Mouse (Mus musculus) CH12.LX (cell line): ENCODE results near the gene Mfsd4b5. TPM values are rescaled to one million over a fixed set of nuclear protein-coding genes. Genes with fewer than 3 reads are reported as not detected.
A peak's percentile ranks its signal among the peaks of the same experiment; 100 is the strongest.

Experiments used
- DNase-seq: peaks from one replicate; pipeline ENCODE4 v3.0.0-alpha.2; 2013; ENCODE audit errors: extremely low read depth
- H3K27ac ChIP-seq: 2 replicates; pipeline ENCODE4 v1.5.1; 2012; ENCODE audit warnings: low read depth, mild to moderate bottlenecking, control low read depth, moderate library complexity; ENCODE audit not compliant: insufficient read depth
- H3K27me3 ChIP-seq: replicated peaks from 2 replicates; pipeline ENCODE3; 2012; ENCODE audit warnings: inconsistent platforms
- H3K36me3 ChIP-seq, 2 experiments: replicated peaks in 1 of 2; 2 replicates each; pipeline versions ENCODE3 to v1.6.1; 2012; ENCODE audit warnings: inconsistent platforms in 1 of 2, low read length in 1 of 2, mild to moderate bottlenecking in 1 of 2, mixed read lengths in 1 of 2, moderate library complexity in 1 of 2; ENCODE audit not compliant: control insufficient read depth in 1 of 2, insufficient read depth in 1 of 2
- H3K4me1 ChIP-seq, 2 experiments: 2 replicates each; pipeline ENCODE4 v1.6.1; 2012; ENCODE audit warnings: inconsistent platforms in 1 of 2, moderate library complexity in 1 of 2; ENCODE audit not compliant: insufficient read depth in 2 of 2, control insufficient read depth in 1 of 2
- H3K4me2 ChIP-seq: 2 replicates; pipeline ENCODE4 v1.6.1; 2012; ENCODE audit warnings: low read depth, mild to moderate bottlenecking, control low read depth; ENCODE audit not compliant: poor library complexity, insufficient read depth, severe bottlenecking
- H3K4me3 ChIP-seq, 3 experiments: fragments of 150-350 bp in 1 of 3; sonication (generic) in 1 of 3; replicated peaks in 1 of 3; 2 replicates each; pipeline versions ENCODE3 to v1.5.1; 2011 to 2012; ENCODE audit warnings: low read depth in 2 of 3, low read length in 2 of 3, mild to moderate bottlenecking in 2 of 3, moderate library complexity in 2 of 3, control low read depth in 1 of 3, improper control_type of control experiment in 1 of 3, inconsistent platforms in 1 of 3, mixed read lengths in 1 of 3; ENCODE audit not compliant: poor library complexity in 1 of 3
- H3K79me2 ChIP-seq: replicated peaks from 2 replicates; pipeline ENCODE4 v1.6.1; 2012; ENCODE audit warnings: mild to moderate bottlenecking, moderate library complexity; ENCODE audit not compliant: control insufficient read depth, poor library complexity, insufficient read depth, severe bottlenecking; ENCODE audit errors: extremely low read depth
- H3K9ac ChIP-seq: 2 replicates; pipeline ENCODE4 v1.6.1; 2012; ENCODE audit warnings: low read depth, mild to moderate bottlenecking, control low read depth, moderate library complexity; ENCODE audit not compliant: insufficient read depth
- H3K9me3 ChIP-seq: replicated peaks from 2 replicates; pipeline ENCODE3; 2012; ENCODE audit warnings: low read length, inconsistent platforms, mixed read lengths
- BHLHE40 ChIP-seq: IDR thresholded peaks from 2 replicates; pipeline ENCODE4 v1.6.1; 2011; ENCODE audit warnings: mild to moderate bottlenecking, low read depth, low read length, improper control_type of control experiment
- CHD1 ChIP-seq: IDR thresholded peaks from 2 replicates; pipeline ENCODE4 v1.6.1; 2012; ENCODE audit warnings: low read depth, low read length, improper control_type of control experiment, inconsistent platforms
- CTCF ChIP-seq, 2 experiments: IDR thresholded peaks in 1 of 2; conservative IDR thresholded peaks in 1 of 2; 2 replicates each; pipeline ENCODE4 v1.5.1; 2011 to 2012; ENCODE audit warnings: low read depth in 2 of 2, low read length in 2 of 2, improper control_type of control experiment in 1 of 2, inconsistent platforms in 1 of 2, mild to moderate bottlenecking in 1 of 2, moderate library complexity in 1 of 2
- ELF1 ChIP-seq: IDR thresholded peaks from 2 replicates; pipeline ENCODE4 v1.6.1; 2014; ENCODE audit warnings: low read depth, mild to moderate bottlenecking, inconsistent platforms, low read length, improper control_type of control experiment
- ETS1 ChIP-seq: conservative IDR thresholded peaks from 2 replicates; pipeline ENCODE4 v1.6.1; 2012; ENCODE audit warnings: low read depth, mild to moderate bottlenecking, inconsistent platforms, low read length, improper control_type of control experiment, moderate library complexity
- GABPA ChIP-seq: IDR thresholded peaks from 2 replicates; pipeline ENCODE4 v1.6.1; 2012; ENCODE audit warnings: low read depth, low read length, improper control_type of control experiment, inconsistent platforms; ENCODE audit not compliant: insufficient replicate concordance
- HCFC1 ChIP-seq: IDR thresholded peaks from 2 replicates; pipeline ENCODE4 v1.6.1; 2012; ENCODE audit warnings: low read depth, mild to moderate bottlenecking, inconsistent platforms, low read length, improper control_type of control experiment
- IRF4 ChIP-seq: IDR thresholded peaks from 2 replicates; pipeline ENCODE4 v1.6.1; 2014; ENCODE audit warnings: low read depth, mild to moderate bottlenecking, inconsistent platforms, low read length, improper control_type of control experiment
- JUND ChIP-seq: conservative IDR thresholded peaks from 2 replicates; pipeline ENCODE4 v1.6.1; 2011; ENCODE audit warnings: low read depth, low read length, improper control_type of control experiment
- KAT2A ChIP-seq: IDR thresholded peaks from 2 replicates; pipeline ENCODE4 v1.6.1; 2012; ENCODE audit warnings: low read length, improper control_type of control experiment, inconsistent platforms; ENCODE audit not compliant: insufficient replicate concordance
- MAFK ChIP-seq: IDR thresholded peaks from 2 replicates; pipeline ENCODE4 v1.6.1; 2011; ENCODE audit warnings: low read length, improper control_type of control experiment; ENCODE audit not compliant: insufficient replicate concordance
- MEF2A ChIP-seq: IDR thresholded peaks from 2 replicates; pipeline ENCODE4 v1.6.1; 2014; ENCODE audit warnings: low read depth, mild to moderate bottlenecking, inconsistent platforms, low read length, improper control_type of control experiment, borderline replicate concordance
- NELFE ChIP-seq: IDR thresholded peaks from 2 replicates; pipeline ENCODE4 v1.6.1; 2011; ENCODE audit warnings: low read depth, low read length, improper control_type of control experiment
- NRF1 ChIP-seq: IDR thresholded peaks from 2 replicates; pipeline ENCODE4 v1.6.1; 2014; ENCODE audit warnings: low read depth, mild to moderate bottlenecking, inconsistent platforms, low read length, improper control_type of control experiment, moderate library complexity
- PAX5 ChIP-seq: IDR thresholded peaks from 2 replicates; pipeline ENCODE4 v1.6.1; 2012; ENCODE audit warnings: low read length, inconsistent platforms, mixed read lengths
- POLR2A ChIP-seq: IDR thresholded peaks from 2 replicates; pipeline ENCODE4 v1.6.1; 2011; ENCODE audit warnings: low read depth, mild to moderate bottlenecking, improper control_type of control experiment, low read length
- RAD21 ChIP-seq: IDR thresholded peaks from 2 replicates; pipeline ENCODE4 v1.6.1; 2011; ENCODE audit warnings: low read depth, mild to moderate bottlenecking, low read length, improper control_type of control experiment, moderate library complexity
- RCOR1 ChIP-seq: conservative IDR thresholded peaks from 2 replicates; pipeline ENCODE4 v1.6.1; 2012; ENCODE audit warnings: low read depth, mild to moderate bottlenecking, inconsistent platforms, low read length, improper control_type of control experiment
- SIN3A ChIP-seq: IDR thresholded peaks from 2 replicates; pipeline ENCODE4 v1.6.1; 2012; ENCODE audit warnings: low read length, improper control_type of control experiment, inconsistent platforms
- SMC3 ChIP-seq: IDR thresholded peaks from 2 replicates; pipeline ENCODE4 v1.6.1; 2011; ENCODE audit warnings: low read depth, low read length, improper control_type of control experiment
- TBP ChIP-seq: conservative IDR thresholded peaks from 2 replicates; pipeline ENCODE4 v1.6.1; 2011; ENCODE audit warnings: low read depth, low read length, improper control_type of control experiment
- UBTF ChIP-seq: IDR thresholded peaks from 2 replicates; pipeline ENCODE4 v1.6.1; 2012; ENCODE audit warnings: low read depth, mild to moderate bottlenecking, inconsistent platforms, low read length, improper control_type of control experiment, moderate library complexity
- USF1 ChIP-seq: IDR thresholded peaks from 2 replicates; pipeline ENCODE4 v1.6.1; 2014; ENCODE audit warnings: low read depth, mild to moderate bottlenecking, inconsistent platforms, low read length, improper control_type of control experiment
- USF2 ChIP-seq: conservative IDR thresholded peaks from 2 replicates; pipeline ENCODE4 v1.6.1; 2011; ENCODE audit warnings: low read depth, low read length, improper control_type of control experiment
- ZC3H11A ChIP-seq: IDR thresholded peaks from 2 replicates; pipeline ENCODE4 v1.6.1; 2012; ENCODE audit warnings: low read depth, mild to moderate bottlenecking, inconsistent platforms, low read length, improper control_type of control experiment
- ZMIZ1 ChIP-seq: IDR thresholded peaks from 2 replicates; pipeline ENCODE4 v1.6.1; 2012; ENCODE audit warnings: low read depth, mild to moderate bottlenecking, inconsistent platforms, low read length, improper control_type of control experiment
- ZNF384 ChIP-seq: IDR thresholded peaks from 2 replicates; pipeline ENCODE4 v1.6.1; 2012; ENCODE audit warnings: low read depth, low read length, improper control_type of control experiment, inconsistent platforms
- dilution Hi-C: fragments of 300-500 bp; cut with MboI; formaldehyde crosslinking; loops from 2 replicates; pipeline ENCODE4 v1.14.3; 2020; ENCODE audit warnings: low sequenced_read_pairs; ENCODE audit not compliant: extremely low pct_unique_long_range_greater_than_20kb, extremely low pct_ligation_motif_present
- in situ Hi-C: fragments of 300-500 bp; cut with MboI; formaldehyde crosslinking; loops from 3 replicates; pipeline ENCODE4 v1.14.3; 2019; ENCODE audit warnings: low sequenced_read_pairs, low pct_ligation_motif_present, low pct_unique_long_range_greater_than_20kb, mixed read lengths
- polyA plus RNA-seq: library from polyadenylated mRNA; unstranded; fragments of >175 nt; gene quantifications from 2 replicates; pipeline ENCODE4 v1.2.1, GENCODE M21; 2012; ENCODE audit warnings: low read depth; ENCODE audit not compliant: insufficient read length
- total RNA-seq, 2 experiments: library from RNA; depleted of rRNA; stranded (reverse); fragments of 300-350 nt in 1 of 2; fragments of >200 nt in 1 of 2; gene quantifications; 2 replicates each; pipeline ENCODE4 v1.2.3; 2012 to 2014

The Mfsd4b5 gene
- total and polyA plus RNA-seq, 3 experiments = not detected

DNA sequence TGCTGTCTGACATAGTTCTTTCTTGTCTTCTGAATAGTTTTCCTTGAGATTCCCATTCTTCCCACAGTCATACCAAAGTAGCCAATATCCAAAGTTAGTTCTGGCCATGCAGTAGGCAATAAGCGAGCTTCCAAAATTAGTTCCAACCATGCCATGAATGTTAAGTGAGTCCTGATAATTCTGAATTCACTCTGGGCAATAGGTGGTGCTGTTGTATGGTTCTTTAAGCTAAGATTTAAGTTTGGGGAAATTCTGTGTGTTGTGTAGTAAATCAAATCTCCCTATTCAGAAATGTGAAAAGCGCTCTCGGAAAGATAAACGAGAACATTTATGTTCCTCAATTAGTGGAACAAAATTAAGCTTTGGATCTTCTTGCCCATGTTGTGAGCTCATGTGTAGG, 28.2 kb downstream of the Mfsd4b5 start:
- DNase-seq = no peak
- Histone ChIP-seq H3K79me2 (no peaks in the 10 kb centered on the region), H3K36me3 (no peaks in the 10 kb centered on the region), H3K27ac (no peak overlapping the region), H3K4me3 (no peak overlapping the region), H3K4me1 (peaks cover 0 to 3% of the 10 kb centered on the region in 2 experiments; a peak in 1 of 4 replicates), H3K9ac (no peak overlapping the region), H3K27me3 (no peaks in the 10 kb centered on the region), H3K4me2 (no peak overlapping the region)
- dilution Hi-C loops (no loop called here), in situ Hi-C loops (no loop called here)
- TF ChIP-seq ELF1 (no peak), NRF1 (no peak), ETS1 (no peak), USF1 (no peak), ZNF384 (no peak), IRF4 (no peak), ZC3H11A (no peak), SIN3A (no peak), USF2 (no peak), GABPA (no peak), BHLHE40 (no peak), HCFC1 (no peak), TBP (no peak), CTCF (conservative IDR thresholded peaks at IDR 0.05 in 1 of 2, IDR thresholded peaks at IDR 0.05 in 1 of 2; ENCODE audit: low read depth in 2 of 2, low read length in 2 of 2) (peak in 1 of 2 experiments; percentile 69; a peak in 2 of 4 replicates), RCOR1 (no peak), KAT2A (no peak), RAD21 (peak; percentile 66), POLR2A (no peak), MAFK (no peak), CHD1 (no peak), JUND (no peak), PAX5 (no peak), ZMIZ1 (no peak), UBTF (no peak), NELFE (no peak), SMC3 (peak; percentile 15; the same call in 1 of the 2 replicates), MEF2A (no peak)
- TF ChIP-seq, all 38 proteins: peak for 3
- H3K9me3 ChIP-seq = no peaks in the 10 kb centered on the region
